Mouse (Mus musculus) E14TG2a.4 (cell line): Measurements from ENCODE around the gene Cyp4f16.
"Not testable (repeated sequence)": the region's sequence is repeated elsewhere in the genome, so short reads cannot be mapped to it uniquely, and the experiment has no call there.

ENCODE experiments used
- CTCF ChIP-seq: conservative IDR thresholded peaks from 2 replicates; pipeline ENCODE4 v1.5.1; 2014; ENCODE audit warnings: low read length
- NANOG ChIP-seq: IDR thresholded peaks from 2 replicates; pipeline ENCODE4 v1.6.1; 2014; ENCODE audit warnings: borderline replicate concordance, low read length, mixed read lengths

GRCm38 (mm10) chr17:32550377-32550776 lies 14.0 kb downstream of the Cyp4f16 start:
- not testable (repeated sequence) for TF ChIP-seq CTCF, NANOG
